Mouse (Mus musculus) retina, postnatal 1 day (tissue): ENCODE results near the gene Celsr1.

Experiments
- DNase-seq: peaks from one replicate; pipeline ENCODE4 v3.0.0-alpha.2; 2012

Celsr1 gene

GRCm38 (mm10) chr15:86034021-86034523 lies 495 bp upstream of the Celsr1 start:
- DNase-seq: peak; percentile 85

- DNase-seq: peak; percentile 71
Measured at GRCm38 (mm10) chr15:86032811-86033190, 776 bp downstream of the Celsr1 start.

GRCm38 (mm10) chr15:86029981-86030380 lies 3.6 kb downstream of the Celsr1 start:
- DNase-seq: no peak

GRCm38 (mm10) chr15:86027871-86028270 lies 5.7 kb downstream of the Celsr1 start:
- no peak for DNase-seq

GRCm38 (mm10) chr15:86021971-86022370 lies 11.6 kb downstream of the Celsr1 start:
- DNase-seq: no peak

- no peak for DNase-seq
Measured at GRCm38 (mm10) chr15:86021301-86021700, 12.3 kb downstream of the Celsr1 start.

- DNase-seq: no peak
Measured at GRCm38 (mm10) chr15:86020008-86020407, 13.6 kb downstream of the Celsr1 start.

- DNase-seq: no peak
Measured at GRCm38 (mm10) chr15:86018753-86019512, 14.6 kb downstream of the Celsr1 start.

- no peak for DNase-seq
Measured at GRCm38 (mm10) chr15:86017336-86017735, 16.2 kb downstream of the Celsr1 start.

GRCm38 (mm10) chr15:86015860-86016541 lies 17.6 kb downstream of the Celsr1 start:
- DNase-seq: no peak

GRCm38 (mm10) chr15:86015026-86015425 lies 18.6 kb downstream of the Celsr1 start:
- DNase-seq: no peak

GRCm38 (mm10) chr15:86013656-86014055 lies 19.9 kb downstream of the Celsr1 start:
- DNase-seq: no peak

GRCm38 (mm10) chr15:86013130-86013529 lies 20.4 kb downstream of the Celsr1 start:
- peak; percentile 60 for DNase-seq

GRCm38 (mm10) chr15:86007690-86008121 lies 25.9 kb downstream of the Celsr1 start:
- no peak for DNase-seq

GRCm38 (mm10) chr15:86005691-86006525 lies 27.7 kb downstream of the Celsr1 start:
- DNase-seq: peak; percentile 80

GRCm38 (mm10) chr15:86004048-86004447 lies 29.5 kb downstream of the Celsr1 start:
- DNase-seq: no peak

- DNase-seq: peak; percentile 66
Measured at GRCm38 (mm10) chr15:86000706-86001292, 32.8 kb downstream of the Celsr1 start.

GRCm38 (mm10) chr15:85998525-85999230 lies 34.9 kb downstream of the Celsr1 start:
- DNase-seq: no peak

GRCm38 (mm10) chr15:85996031-85996765 lies 37.4 kb downstream of the Celsr1 start:
- DNase-seq: no peak

- peak; percentile 83 for DNase-seq
Measured at GRCm38 (mm10) chr15:85994906-85995608, 38.5 kb downstream of the Celsr1 start.
